Mouse (Mus musculus) MEL (cell line): Measurements from ENCODE around the gene Scrt2. TPM values are rescaled to one million over a fixed set of nuclear protein-coding genes. Genes with fewer than 3 reads are reported as not detected.

Experiments
- DNase-seq: peaks from one replicate; pipeline ENCODE4 v3.0.0; 2011; ENCODE audit warnings: low read depth, low spot score
- H3K27ac ChIP-seq: 2 replicates; pipeline ENCODE4 v1.5.1; 2012; ENCODE audit warnings: low read depth, mild to moderate bottlenecking, control low read depth, low read length, moderate library complexity; ENCODE audit not compliant: control insufficient read depth
- H3K27me3 ChIP-seq, 2 experiments: fragments of 150-350 bp in 1 of 2; sonication (generic) in 1 of 2; 2 replicates each; pipeline ENCODE4 v1.6.1; 2012; ENCODE audit warnings: low read length in 2 of 2, mild to moderate bottlenecking in 2 of 2, improper control_type of control experiment in 1 of 2, moderate library complexity in 1 of 2; ENCODE audit not compliant: insufficient read depth in 2 of 2, control insufficient read depth in 1 of 2
- H3K36me3 ChIP-seq, 2 experiments: 2 replicates each; pipeline ENCODE4 v1.6.1; 2012 to 2014; ENCODE audit warnings: low read length in 2 of 2, improper control_type of control experiment in 1 of 2, inconsistent platforms in 1 of 2, mild to moderate bottlenecking in 1 of 2; ENCODE audit not compliant: insufficient read depth in 2 of 2, control insufficient read depth in 1 of 2
- H3K4me1 ChIP-seq, 2 experiments: fragments of 150-350 bp in 1 of 2; sonication (generic) in 1 of 2; 2 replicates each; pipeline ENCODE4 v1.6.1; 2012; ENCODE audit warnings: low read length in 2 of 2, improper control_type of control experiment in 1 of 2, mild to moderate bottlenecking in 1 of 2; ENCODE audit not compliant: insufficient read depth in 2 of 2, control insufficient read depth in 1 of 2
- H3K4me3 ChIP-seq, 2 experiments: fragments of 150-350 bp in 1 of 2; sonication (generic) in 1 of 2; 2 replicates each; pipeline ENCODE4 v1.5.1; 2012; ENCODE audit warnings: low read depth in 2 of 2, low read length in 2 of 2, mild to moderate bottlenecking in 2 of 2, moderate library complexity in 2 of 2, control low read depth in 1 of 2, improper control_type of control experiment in 1 of 2; ENCODE audit not compliant: control insufficient read depth in 1 of 2, insufficient read depth in 1 of 2
- H3K79me2 ChIP-seq: 2 replicates; pipeline ENCODE4 v1.6.1; 2012; ENCODE audit warnings: mild to moderate bottlenecking, low read length, moderate library complexity; ENCODE audit not compliant: control insufficient read depth, poor library complexity, insufficient read depth
- H3K9ac ChIP-seq: 2 replicates; pipeline ENCODE4 v1.6.1; 2012; ENCODE audit warnings: low read depth, mild to moderate bottlenecking, control low read depth, low read length, moderate library complexity; ENCODE audit not compliant: control insufficient read depth, poor library complexity, severe bottlenecking
- H3K9me3 ChIP-seq: fragments of 150-350 bp; sonication (generic); replicated peaks from 2 replicates; pipeline ENCODE4 v1.6.1; 2012; ENCODE audit warnings: mild to moderate bottlenecking, low read length, improper control_type of control experiment, moderate library complexity; ENCODE audit not compliant: insufficient read depth
- EP300 ChIP-seq, 2 experiments: IDR thresholded peaks; 2 replicates each; pipeline ENCODE4 v1.6.1; 2011; ENCODE audit warnings: improper control_type of control experiment in 2 of 2, low read length in 2 of 2, low read depth in 1 of 2, mild to moderate bottlenecking in 1 of 2
- ETS1 ChIP-seq: IDR thresholded peaks from 2 replicates; pipeline ENCODE4 v1.6.1; 2012; ENCODE audit warnings: low read depth, mild to moderate bottlenecking, inconsistent platforms, low read length, improper control_type of control experiment, moderate library complexity
- GABPA ChIP-seq: IDR thresholded peaks from 2 replicates; pipeline ENCODE4 v1.6.1; 2012; ENCODE audit warnings: low read depth, mild to moderate bottlenecking, inconsistent platforms, low read length, improper control_type of control experiment, moderate library complexity
- GATA1 ChIP-seq: IDR thresholded peaks from 2 replicates; pipeline ENCODE4 v1.6.1; 2011; ENCODE audit warnings: low read depth, low read length, improper control_type of control experiment
- MAFK ChIP-seq: IDR thresholded peaks from 2 replicates; pipeline ENCODE4 v1.6.1; 2011; ENCODE audit warnings: low read depth, mild to moderate bottlenecking, low read length, improper control_type of control experiment, borderline replicate concordance
- MEF2A ChIP-seq: IDR thresholded peaks from 2 replicates; pipeline ENCODE4 v1.6.1; 2014; ENCODE audit warnings: low read depth, mild to moderate bottlenecking, inconsistent platforms, low read length, improper control_type of control experiment; ENCODE audit not compliant: poor library complexity, insufficient replicate concordance, severe bottlenecking; ENCODE audit errors: extremely low read depth
- MYB ChIP-seq: IDR thresholded peaks from 2 replicates; pipeline ENCODE4 v1.6.1; 2011; ENCODE audit warnings: mild to moderate bottlenecking, low read depth, low read length, improper control_type of control experiment
- RCOR1 ChIP-seq: IDR thresholded peaks from 2 replicates; pipeline ENCODE4 v1.6.1; 2012; ENCODE audit warnings: low read depth, mild to moderate bottlenecking, inconsistent platforms, low read length, improper control_type of control experiment
- TAL1 ChIP-seq: IDR thresholded peaks from 2 replicates; pipeline ENCODE4 v1.6.1; 2012; ENCODE audit warnings: mild to moderate bottlenecking, inconsistent platforms, low read length, moderate library complexity, mixed read lengths
- UBTF ChIP-seq: IDR thresholded peaks from 2 replicates; pipeline ENCODE4 v1.6.1; 2012; ENCODE audit warnings: low read depth, mild to moderate bottlenecking, inconsistent platforms, low read length, improper control_type of control experiment, moderate library complexity, borderline replicate concordance; ENCODE audit not compliant: insufficient read depth
- ZMIZ1 ChIP-seq: IDR thresholded peaks from 2 replicates; pipeline ENCODE4 v1.6.1; 2012; ENCODE audit warnings: low read depth, mild to moderate bottlenecking, inconsistent platforms, low read length, improper control_type of control experiment, moderate library complexity
- ZNF384 ChIP-seq: IDR thresholded peaks from 2 replicates; pipeline ENCODE4 v1.6.1; 2012; ENCODE audit warnings: low read depth, mild to moderate bottlenecking, inconsistent platforms, low read length, improper control_type of control experiment
- polyA plus RNA-seq, 2 experiments: library from polyadenylated mRNA; stranded (reverse) in 1 of 2; unstranded in 1 of 2; fragments of >175 nt in 1 of 2; fragments of >200 nt in 1 of 2; gene quantifications; 2 replicates each; pipeline versions ENCODE4 v1.2.1 to v1.2.4; 2012; ENCODE audit warnings: low replicate concordance in 2 of 2, low read depth in 1 of 2; ENCODE audit not compliant: insufficient read length in 2 of 2, insufficient read depth in 1 of 2, missing spikeins in 1 of 2
- total RNA-seq: library from RNA; depleted of rRNA; stranded (reverse); fragments of 300-350 nt; gene quantifications from 2 replicates; pipeline ENCODE4 v1.2.3, GENCODE M21; 2012

Scrt2 gene
- total and polyA plus RNA-seq, 3 experiments, result not detected

- Histone ChIP-seq H3K79me2 (no peaks in the 10 kb centered on the region), H3K27ac (no peak overlapping the region), H3K36me3 (peaks cover 0 to 3% of the 10 kb centered on the region in 2 experiments; a peak in 2 of 4 replicates), H3K4me1 (peaks cover 0 to 9% of the 10 kb centered on the region in 2 experiments; a peak in 1 of 4 replicates), H3K9ac (no peak overlapping the region), H3K9me3 (no peaks in the 10 kb centered on the region), H3K4me3 (no peak overlapping the region), H3K27me3 (peaks cover 0 to under 1% of the 10 kb centered on the region in 2 experiments; a peak in 2 of 4 replicates)
- TF ChIP-seq UBTF (no peak), EP300 (IDR thresholded peaks at IDR 0.05; ENCODE audit: low read depth in 1 of 2, low read length in 2 of 2) (no peak), MAFK (peak; percentile 56; the same call in 1 of the 2 replicates)
- no peak for DNase-seq
These were observed 3.0 kb downstream of the Scrt2 start for GRCm38 (mm10) chr2:152084298-152084697.

- peaks cover 0 to 3% of the 10 kb centered on the region in 2 experiments; a peak in 2 of 4 replicates for H3K36me3 ChIP-seq
- no peaks in the 10 kb centered on the region for H3K79me2 ChIP-seq
- peak; percentile 58 for DNase-seq
- no peaks in the 10 kb centered on the region for H3K9me3 ChIP-seq
- no peak overlapping the region for H3K4me3 ChIP-seq
- TF ChIP-seq RCOR1 (no peak), GATA1 (peak; percentile 51; the same call in 1 of the 2 replicates), TAL1 (peak; percentile 17; the same call in 1 of the 2 replicates)
- H3K27me3 ChIP-seq, result no peaks in the 10 kb centered on the region
- peaks cover 0 to 9% of the 10 kb centered on the region in 2 experiments; a peak in 1 of 4 replicates for H3K4me1 ChIP-seq
- H3K9ac ChIP-seq, result no peak overlapping the region
- H3K27ac ChIP-seq, result no peak overlapping the region
These were observed 4.1 kb downstream of the Scrt2 start for GRCm38 (mm10) chr2:152085414-152085813.

- Histone ChIP-seq H3K79me2 (no peaks in the 10 kb centered on the region), H3K36me3 (peaks cover 0 to 3% of the 10 kb centered on the region in 2 experiments; a peak in 2 of 4 replicates), H3K9ac (no peak overlapping the region), H3K9me3 (no peaks in the 10 kb centered on the region), H3K27ac (no peak overlapping the region), H3K27me3 (no peaks in the 10 kb centered on the region), H3K4me3 (no peak overlapping the region)
- DNase-seq, result no peak
- TF ChIP-seq EP300 (IDR thresholded peaks at IDR 0.05; ENCODE audit: low read depth in 1 of 2, low read length in 2 of 2), result no peak
- TF ChIP-seq TAL1, result no peak
- TF ChIP-seq ZMIZ1, result no peak
- no peak for TF ChIP-seq GABPA
- no peak for TF ChIP-seq ZNF384
- TF ChIP-seq MEF2A, result no peak
- no peak for TF ChIP-seq MYB
- no peak for TF ChIP-seq GATA1
- no peak for TF ChIP-seq ETS1
- TF ChIP-seq UBTF, result no peak
- TF ChIP-seq, all 39 proteins: peak for 0
- peaks cover 0 to 9% of the 10 kb centered on the region in 2 experiments; a peak in 1 of 4 replicates for H3K4me1 ChIP-seq
These were observed 5.1 kb downstream of the Scrt2 start for GRCm38 (mm10) chr2:152086451-152086850.
